Mouse (Mus musculus) embryonic facial prominence, embryonic 13.5 days (tissue): ENCODE data around the gene Cxcl10. TPM values are rescaled to one million over a fixed set of nuclear protein-coding genes. Genes with fewer than 3 reads are reported as not detected.
A peak's percentile ranks its signal among the peaks of the same experiment; 100 is the strongest.

Source experiments
- ATAC-seq: fragments of 200-750 bp; cut with Nextera tagmentation; 2 replicates; pipeline ENCODE4 v1.8.0; 2017; ENCODE audit warnings: low read depth; ENCODE audit not compliant: insufficient number of reproducible peaks, insufficient read depth, low FRiP score, low TSS enrichment
- H3K27ac ChIP-seq: fragments of 300-500 bp; sonication (generic); 2 replicates; pipeline ENCODE4 v1.5.1; 2015; ENCODE audit warnings: moderate library complexity, mild to moderate bottlenecking, inconsistent platforms
- H3K27me3 ChIP-seq: fragments of 300-500 bp; sonication (generic); 2 replicates; pipeline ENCODE4 v1.6.1; 2015; ENCODE audit warnings: mild to moderate bottlenecking, inconsistent platforms
- H3K36me3 ChIP-seq: fragments of 300-500 bp; sonication (generic); 2 replicates; pipeline ENCODE4 v1.6.1; 2015; ENCODE audit warnings: mild to moderate bottlenecking, inconsistent platforms
- H3K4me1 ChIP-seq: fragments of 300-500 bp; sonication (generic); 2 replicates; pipeline ENCODE4 v1.6.1; 2015; ENCODE audit warnings: inconsistent platforms
- H3K4me2 ChIP-seq: fragments of 300-500 bp; sonication (generic); 2 replicates; pipeline ENCODE4 v1.6.1; 2015; ENCODE audit warnings: moderate library complexity, mild to moderate bottlenecking, inconsistent platforms
- H3K4me3 ChIP-seq: fragments of 300-500 bp; sonication (generic); 2 replicates; pipeline ENCODE4 v1.5.1; 2015; ENCODE audit warnings: mild to moderate bottlenecking, inconsistent platforms
- H3K9ac ChIP-seq: fragments of 300-500 bp; sonication (generic); 2 replicates; pipeline ENCODE4 v1.6.1; 2015; ENCODE audit warnings: mild to moderate bottlenecking, inconsistent platforms
- H3K9me3 ChIP-seq: fragments of 300-500 bp; sonication (generic); 2 replicates; pipeline ENCODE4 v1.6.1; 2016; ENCODE audit warnings: inconsistent platforms
- WGBS: fragments of 180-500 bp; shearing (Covaris S2); methylation state at CpG from one replicate; pipeline ENCODE4 v1.1.7; 2015; ENCODE audit warnings: mixed read lengths; 5-methylcytosine and 5-hydroxymethylcytosine counted together
- polyA plus RNA-seq: library from polyadenylated mRNA; unstranded; fragments of >200 nt; fragmentation: Nextera tagmentation; extraction: Ambion mirVana; gene quantifications from 2 replicates; pipeline ENCODE4 v1.2.1, GENCODE M21; 2015

Gene Cxcl10
- polyA plus RNA-seq, 1 experiment from 2014 or later: 0.45 TPM

DNA sequence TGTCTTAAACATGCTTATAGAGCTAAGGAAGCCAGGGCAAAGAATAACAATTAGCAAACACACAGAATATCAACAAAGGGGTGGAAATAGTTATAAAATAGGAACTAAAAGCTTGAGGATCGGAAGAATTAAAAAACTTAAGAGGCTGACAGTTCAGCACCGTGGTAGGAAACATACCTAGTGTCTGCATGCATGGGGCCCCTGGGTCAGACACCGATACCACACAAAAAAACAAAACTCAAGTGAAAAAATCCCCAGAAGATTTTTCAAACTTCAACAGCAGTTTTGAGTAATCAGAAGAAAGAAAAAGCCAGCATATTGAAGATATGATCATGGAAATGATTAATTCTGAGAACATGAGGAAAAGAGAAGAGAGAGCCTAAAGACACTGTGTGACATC lies 11.9 kb downstream of the Cxcl10 start:
- ATAC-seq: no peak
- Histone ChIP-seq H3K4me1 (peaks cover 4% of the 10 kb centered on the region; the same call in 1 of the 2 replicates), H3K9ac (no peak overlapping the region), H3K9me3 (no peaks in the 10 kb centered on the region), H3K27ac (no peak overlapping the region), H3K36me3 (no peaks in the 10 kb centered on the region), H3K4me3 (no peak overlapping the region), H3K4me2 (no peak overlapping the region), H3K27me3 (no peaks in the 10 kb centered on the region)
- WGBS: 81% methylated on average over 3 of the region's 3 CpGs

DNA sequence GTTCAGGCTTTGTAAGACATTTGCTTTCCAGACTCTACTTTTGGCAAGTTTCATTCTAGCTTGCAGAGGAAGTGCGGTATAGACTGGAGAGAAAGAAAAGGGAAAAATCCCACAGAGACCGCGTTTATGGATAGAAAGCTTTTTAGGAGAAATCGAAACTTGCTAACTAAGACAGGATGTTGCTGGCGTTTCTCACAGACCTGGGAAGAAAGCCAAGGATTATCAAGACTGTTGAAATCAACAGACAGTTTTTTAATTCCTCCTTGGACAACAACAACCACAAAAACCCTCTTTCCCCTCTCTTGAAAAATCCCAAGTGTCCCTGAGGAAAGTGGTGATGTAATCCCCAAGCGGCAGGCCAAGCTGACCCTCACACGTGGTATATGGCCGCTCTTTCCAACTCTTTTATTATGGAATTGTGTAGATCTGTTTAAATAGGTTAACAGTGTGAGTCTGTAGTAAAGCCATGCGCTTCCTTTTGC lies 16.3 kb downstream of the Cxcl10 start:
- H3K36me3 ChIP-seq: no peaks in the 10 kb centered on the region
- H3K27me3 ChIP-seq: no peaks in the 10 kb centered on the region
- ATAC-seq: no peak
- no peaks in the 10 kb centered on the region for H3K9me3 ChIP-seq
- peak overlapping the region; percentile 62 for H3K27ac ChIP-seq
- no peak overlapping the region for H3K4me3 ChIP-seq
- 60% methylated on average over 9 of the region's 9 CpGs for WGBS
- H3K9ac ChIP-seq: no peak overlapping the region
- H3K4me1 ChIP-seq: peaks cover 6% of the 10 kb centered on the region; the same call in 1 of the 2 replicates
- H3K4me2 ChIP-seq: peak overlapping the region; percentile 7; the same call in 1 of the 2 replicates

DNA sequence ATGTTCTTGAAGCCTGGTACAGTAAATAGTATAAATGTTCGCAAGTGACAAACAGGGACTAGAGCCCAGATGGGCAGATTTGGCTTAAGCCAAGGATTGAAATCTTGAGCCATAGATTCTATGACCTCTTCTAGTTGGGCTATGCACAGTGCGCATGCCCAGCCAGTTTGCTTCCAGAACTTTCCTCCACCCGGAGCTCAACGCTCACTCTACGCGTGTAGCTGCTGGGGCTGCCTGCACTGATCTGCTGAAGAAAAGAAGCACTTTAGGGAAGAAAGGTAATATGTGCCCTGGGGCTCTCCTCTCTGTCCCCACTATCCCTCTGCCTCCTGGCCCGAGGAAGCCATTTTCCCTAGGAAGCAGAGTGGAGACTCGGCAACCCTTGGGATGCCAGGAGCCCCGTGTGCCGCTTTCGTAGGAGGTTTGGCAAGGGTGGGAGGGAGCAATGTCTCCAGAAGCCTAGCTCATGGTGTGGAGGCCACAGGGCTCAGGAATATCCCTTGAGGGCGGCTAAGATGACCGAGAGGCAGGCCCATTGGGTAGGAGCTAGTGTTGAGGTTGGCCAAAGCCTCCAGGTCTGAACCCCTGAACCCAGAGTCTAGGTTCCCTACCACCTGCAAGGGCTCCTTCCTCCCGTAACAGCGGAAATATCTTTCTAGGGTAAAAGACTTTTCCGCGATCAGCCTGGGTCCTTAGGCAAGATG lies 16.9 kb downstream of the Cxcl10 start, which contains the start of gene Art3:
Gene Art3 (plus strand): TSS at position 193 of the 704 bp plus-strand sequence.
- Histone ChIP-seq H3K9me3 (no peaks in the 10 kb centered on the region), H3K4me2 (peak within 1 kb of the TSS; percentile 7; the same call in 1 of the 2 replicates), H3K36me3 (no peaks in the 10 kb centered on the region), H3K4me1 (peaks cover 6% of the 10 kb centered on the region; the same call in 1 of the 2 replicates), H3K9ac (no peak within 1 kb of the TSS), H3K4me3 (no peak within 1 kb of the TSS), H3K27ac (peak within 1 kb of the TSS; percentile 62), H3K27me3 (no peaks in the 10 kb centered on the region)
- 92% methylated on average over 17 of the region's 17 CpGs for WGBS
- ATAC-seq: no peak

DNA sequence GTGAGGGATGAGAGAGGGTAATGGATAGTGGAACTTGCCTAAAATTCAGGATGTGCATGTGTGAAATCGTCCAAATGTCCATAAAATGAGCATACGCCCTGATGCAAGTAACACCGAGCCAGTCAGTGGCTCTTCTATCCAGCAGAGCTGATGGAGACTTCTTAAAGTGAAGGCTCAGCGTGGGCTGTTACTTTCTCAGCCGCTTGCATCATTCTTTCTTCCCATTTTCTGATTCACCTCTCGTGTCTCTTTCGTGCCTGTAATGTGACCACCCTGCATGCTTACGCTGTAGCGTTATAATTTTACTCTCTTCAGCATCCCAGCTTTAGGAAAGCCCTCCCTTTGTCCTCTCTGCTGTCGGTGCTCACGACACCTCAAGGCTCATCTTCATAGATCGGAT lies 17.6 kb downstream of the Cxcl10 start:
- H3K4me2 ChIP-seq: no peak overlapping the region

DNA sequence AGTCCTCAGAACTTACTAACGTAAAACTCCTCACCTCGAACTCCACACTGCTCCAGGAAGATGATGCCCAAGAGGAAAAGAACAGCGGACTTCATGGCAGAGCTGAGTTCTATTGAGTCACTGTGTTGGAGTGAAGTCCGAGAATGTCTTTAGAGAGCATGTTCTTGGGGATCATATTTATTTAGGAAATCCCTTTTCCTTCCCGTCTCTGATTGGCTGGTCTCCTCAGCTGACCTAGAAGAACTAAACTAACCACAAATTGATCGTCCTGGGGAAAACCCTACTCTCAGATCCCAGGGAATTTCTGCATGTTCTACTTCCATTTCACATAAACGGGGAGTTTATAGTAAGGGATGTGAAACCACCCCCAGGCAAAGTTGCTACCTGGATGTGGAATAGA lies 20.8 kb downstream of the Cxcl10 start, which contains the start of gene Cxcl9:
Gene Cxcl9 (minus strand): TSS at position 151 of the 400 bp plus-strand sequence.
- Histone ChIP-seq H3K9ac (no peak within 1 kb of the TSS), H3K4me2 (no peak within 1 kb of the TSS), H3K9me3 (no peaks in the 10 kb centered on the region), H3K27ac (no peak within 1 kb of the TSS), H3K27me3 (no peaks in the 10 kb centered on the region), H3K36me3 (no peaks in the 10 kb centered on the region), H3K4me3 (no peak within 1 kb of the TSS), H3K4me1 (peaks cover 6% of the 10 kb centered on the region; the same call in 1 of the 2 replicates)
- WGBS: 72% methylated on average over 7 of the region's 7 CpGs
- ATAC-seq: no peak

More for the DNA sequence above, 17.6 kb downstream of the Cxcl10 start:
- Histone ChIP-seq H3K4me1 (peaks cover 6% of the 10 kb centered on the region; the same call in 1 of the 2 replicates), H3K36me3 (no peaks in the 10 kb centered on the region), H3K27ac (no peak overlapping the region), H3K9ac (no peak overlapping the region), H3K9me3 (no peaks in the 10 kb centered on the region), H3K4me3 (no peak overlapping the region), H3K27me3 (no peaks in the 10 kb centered on the region)
- WGBS: 89% methylated on average over 12 of the region's 12 CpGs
- ATAC-seq: no peak

DNA sequence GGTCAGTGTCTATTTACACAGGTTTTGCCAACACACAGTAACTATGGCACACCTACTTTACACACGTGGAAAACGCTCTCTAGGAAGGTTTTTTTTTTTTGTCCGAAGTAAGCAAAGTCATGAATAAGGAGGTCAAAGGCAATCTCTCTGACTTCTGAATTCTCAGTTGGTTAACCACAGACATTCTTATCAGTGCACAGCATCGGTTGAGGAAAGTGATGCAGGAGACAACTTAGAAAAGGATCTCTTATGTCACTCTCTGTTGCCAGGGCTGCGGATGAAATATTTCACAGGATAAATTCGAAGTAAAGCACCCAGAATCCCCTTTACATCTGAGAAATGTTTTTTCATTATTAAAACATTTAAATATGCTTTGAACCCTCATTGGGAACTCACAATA lies 21.3 kb downstream of the Cxcl10 start:
- no peak overlapping the region for H3K4me2 ChIP-seq
- 70% methylated on average over 6 of the region's 6 CpGs for WGBS
- H3K9me3 ChIP-seq: no peaks in the 10 kb centered on the region
- ATAC-seq: no peak
- no peak overlapping the region for H3K9ac ChIP-seq
- no peaks in the 10 kb centered on the region for H3K36me3 ChIP-seq
- H3K27me3 ChIP-seq: no peaks in the 10 kb centered on the region
- H3K27ac ChIP-seq: no peak overlapping the region
- H3K4me3 ChIP-seq: no peak overlapping the region
- peaks cover 6% of the 10 kb centered on the region; the same call in 1 of the 2 replicates for H3K4me1 ChIP-seq

DNA sequence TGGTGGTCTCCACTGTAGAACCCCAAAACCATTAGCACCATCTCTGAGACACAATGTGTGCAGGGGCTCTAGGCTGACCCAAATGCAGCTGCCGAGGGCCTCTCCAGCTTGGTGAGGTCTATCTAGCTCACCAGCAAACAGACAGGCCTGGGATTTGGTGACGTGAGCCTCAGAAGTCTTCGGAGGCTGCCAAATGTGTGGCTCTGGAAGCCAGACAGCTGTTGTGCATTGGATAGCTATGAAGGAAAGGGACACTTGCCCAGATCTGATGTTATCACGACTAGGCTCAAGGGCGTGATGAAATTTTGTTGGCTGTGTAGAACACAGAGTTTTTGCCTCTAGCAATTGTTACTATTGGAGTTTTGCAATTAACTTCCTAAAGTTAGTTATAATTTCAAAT lies 25.4 kb downstream of the Cxcl10 start:
- H3K9ac ChIP-seq: no peak overlapping the region
- no peaks in the 10 kb centered on the region for H3K9me3 ChIP-seq
- no peak overlapping the region for H3K27ac ChIP-seq
- no peaks in the 10 kb centered on the region for H3K4me1 ChIP-seq
- no peak for ATAC-seq
- H3K27me3 ChIP-seq: no peaks in the 10 kb centered on the region
- H3K4me3 ChIP-seq: no peak overlapping the region
- WGBS: 71% methylated on average over 5 of the region's 5 CpGs
- H3K4me2 ChIP-seq: no peak overlapping the region
- H3K36me3 ChIP-seq: no peaks in the 10 kb centered on the region

DNA sequence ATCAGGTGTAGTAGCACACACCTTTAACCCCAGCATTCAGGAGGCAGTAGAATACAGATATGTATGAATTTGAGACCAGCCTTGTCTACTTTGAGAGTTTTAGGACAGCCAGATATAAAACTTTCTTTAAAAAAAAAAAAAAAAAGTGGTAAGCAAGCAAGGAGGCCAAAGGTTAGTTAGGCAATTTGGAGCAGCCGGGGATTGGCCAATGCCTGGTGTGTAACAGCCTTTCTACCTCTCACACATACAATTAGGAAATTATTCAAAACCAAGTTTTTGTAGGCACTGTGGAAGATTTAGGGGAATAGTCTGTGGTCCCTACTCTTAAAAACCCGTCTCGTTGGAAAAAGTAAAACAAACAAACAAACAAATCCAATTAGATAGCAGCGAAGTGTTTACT lies 26.1 kb downstream of the Cxcl10 start:
- H3K9me3 ChIP-seq: no peaks in the 10 kb centered on the region
- no peak overlapping the region for H3K9ac ChIP-seq
- H3K4me3 ChIP-seq: no peak overlapping the region
- H3K36me3 ChIP-seq: no peaks in the 10 kb centered on the region
- ATAC-seq: no peak
- H3K4me1 ChIP-seq: no peaks in the 10 kb centered on the region
- H3K27me3 ChIP-seq: no peaks in the 10 kb centered on the region
- WGBS: 79% methylated on average over 4 of the region's 4 CpGs
- no peak overlapping the region for H3K27ac ChIP-seq
- no peak overlapping the region for H3K4me2 ChIP-seq

DNA sequence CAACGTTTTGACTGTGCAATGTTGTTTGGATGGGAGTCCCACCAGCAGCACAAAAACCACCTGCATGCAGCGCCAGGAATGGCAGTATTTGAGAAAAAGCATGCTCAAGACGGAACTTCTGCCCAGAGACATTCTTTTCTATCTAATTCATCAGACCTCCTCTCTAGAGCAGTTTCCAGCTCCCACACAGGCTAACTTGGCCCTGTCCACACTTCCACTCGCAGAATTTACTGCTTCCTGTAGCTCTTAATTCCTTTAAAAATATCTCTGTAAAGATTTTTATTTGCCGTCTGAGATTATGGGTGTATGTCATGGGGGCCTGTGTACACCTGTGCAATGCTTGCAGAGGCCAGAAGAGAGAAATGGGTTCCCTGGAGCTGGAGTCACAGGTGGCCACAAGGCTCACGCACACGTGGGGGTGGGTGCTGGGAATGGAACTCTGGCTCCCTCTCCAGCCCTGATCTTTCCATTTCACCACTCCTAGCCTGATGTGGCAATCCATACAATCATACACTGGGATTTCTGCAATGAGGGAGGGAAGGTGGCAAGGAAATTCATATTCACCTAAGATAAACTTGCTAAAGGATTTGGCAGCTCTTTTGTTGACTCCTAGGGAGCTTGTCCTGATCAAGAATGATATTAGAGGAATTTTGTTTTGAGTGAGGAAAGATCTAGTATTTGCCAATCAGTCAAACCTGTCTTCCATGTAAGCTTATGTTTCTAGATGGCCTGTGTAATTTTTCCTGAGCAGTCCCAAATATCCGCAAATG lies 26.9 kb downstream of the Cxcl10 start:
- Histone ChIP-seq H3K4me2 (no peak overlapping the region), H3K27me3 (no peaks in the 10 kb centered on the region), H3K9me3 (no peaks in the 10 kb centered on the region), H3K4me3 (no peak overlapping the region), H3K27ac (no peak overlapping the region), H3K9ac (no peak overlapping the region), H3K36me3 (no peaks in the 10 kb centered on the region), H3K4me1 (no peaks in the 10 kb centered on the region)
- ATAC-seq: no peak
- WGBS: 69% methylated on average over 8 of the region's 8 CpGs

DNA sequence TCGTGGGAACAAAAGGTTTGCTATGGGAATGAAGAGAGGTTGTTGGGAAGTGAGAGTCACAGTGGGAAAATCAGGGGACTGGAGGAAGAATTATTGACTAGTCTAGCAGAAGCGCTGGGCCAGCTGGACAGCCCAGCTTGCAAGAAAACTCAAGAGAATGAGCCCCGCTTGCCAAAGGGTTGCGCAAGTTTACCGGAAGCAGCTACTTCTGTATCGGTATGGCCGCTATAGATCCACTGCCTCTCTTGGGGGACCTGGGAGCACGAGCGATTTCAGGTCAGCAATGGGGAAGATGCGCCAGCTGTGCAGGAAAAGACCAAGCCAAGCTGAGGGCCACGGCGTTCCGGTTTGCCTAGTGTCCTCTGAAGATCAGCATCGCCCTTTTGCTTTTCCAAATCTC lies 30.1 kb downstream of the Cxcl10 start:
- Histone ChIP-seq H3K9me3 (no peaks in the 10 kb centered on the region), H3K4me1 (no peaks in the 10 kb centered on the region), H3K9ac (no peak overlapping the region), H3K36me3 (no peaks in the 10 kb centered on the region), H3K27ac (no peak overlapping the region), H3K27me3 (no peaks in the 10 kb centered on the region), H3K4me2 (no peak overlapping the region), H3K4me3 (no peak overlapping the region)
- 93% methylated on average over 14 of the region's 14 CpGs for WGBS
- no peak for ATAC-seq

DNA sequence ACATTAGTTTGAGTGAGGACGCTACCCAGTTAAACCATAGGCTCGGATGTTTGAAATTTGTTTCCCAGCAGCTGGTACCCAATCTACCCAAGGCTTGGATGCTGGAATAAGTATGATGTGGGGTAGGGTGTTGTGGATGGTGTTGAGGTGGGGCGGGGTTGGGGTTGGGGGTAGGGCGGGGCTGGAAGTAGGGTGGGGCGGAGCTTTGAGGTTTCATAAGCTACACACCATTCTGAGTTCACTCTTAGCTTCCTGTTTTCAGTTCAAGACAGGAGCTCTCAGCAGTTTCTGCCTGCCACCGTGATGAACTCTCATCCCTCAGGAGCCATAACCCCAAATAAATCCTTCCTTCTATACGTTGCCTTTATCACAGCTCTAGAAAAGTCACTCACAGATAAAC lies 30.6 kb downstream of the Cxcl10 start:
- Histone ChIP-seq H3K9ac (no peak overlapping the region), H3K4me1 (no peaks in the 10 kb centered on the region), H3K27me3 (no peaks in the 10 kb centered on the region), H3K36me3 (no peaks in the 10 kb centered on the region), H3K27ac (no peak overlapping the region), H3K4me3 (no peak overlapping the region), H3K9me3 (no peaks in the 10 kb centered on the region), H3K4me2 (no peak overlapping the region)
- no peak for ATAC-seq
- 85% methylated on average over 7 of the region's 7 CpGs for WGBS

DNA sequence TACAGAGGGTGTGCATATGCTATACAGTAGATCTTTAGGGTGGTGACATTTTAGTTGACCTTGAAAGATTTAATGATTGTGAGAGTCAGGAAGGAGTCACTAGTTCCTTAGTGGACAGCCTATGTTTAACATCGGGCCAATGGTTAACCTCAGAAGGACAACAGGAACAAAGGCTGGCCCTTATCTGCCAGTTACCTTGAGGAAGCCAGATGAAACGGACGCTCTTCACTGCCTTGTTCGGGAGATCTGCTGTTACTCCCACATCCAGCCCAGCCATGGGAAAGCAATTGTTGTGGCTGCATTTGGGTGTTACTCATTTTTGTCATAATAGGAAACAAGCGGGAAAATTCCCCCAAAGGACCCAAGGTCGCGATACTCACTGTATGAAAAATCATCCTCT lies 34.9 kb downstream of the Cxcl10 start:
- ATAC-seq: no peak
- no peaks in the 10 kb centered on the region for H3K36me3 ChIP-seq
- no peak overlapping the region for H3K4me2 ChIP-seq
- no peak overlapping the region for H3K9ac ChIP-seq
- H3K27ac ChIP-seq: no peak overlapping the region
- 71% methylated on average over 7 of the region's 7 CpGs for WGBS
- peaks cover 5% of the 10 kb centered on the region for H3K4me1 ChIP-seq
- no peaks in the 10 kb centered on the region for H3K27me3 ChIP-seq
- no peaks in the 10 kb centered on the region for H3K9me3 ChIP-seq
- H3K4me3 ChIP-seq: no peak overlapping the region
